9 mouse cellular contexts compared by ENCODE assay signal in genomic region chr10:68104481-68104880, GRCm38 (mm10).
DNase-seq lines count a peak whose midpoint lies in the region; ATAC-seq and TF ChIP-seq lines count a peak whose summit lies in the region.
"Had no signal": no experiment of that assay in that cellular context is flagged by ENCODE, and none has a peak within 500 bp of the region (broad histone marks: within the 10 kb centered on the region; RNA-seq: fewer than 3 reads in every experiment).

No protein-coding gene starts in this region.

- H3K27ac ChIP-seq in heart, embryonic 10.5 days, result peak overlapping the region; percentile 53; the same call in 1 of the 2 replicates
- H3K27ac ChIP-seq in hindbrain, embryonic 11.5 days (ENCODE audit: low read depth, low read length), result peak overlapping the region; percentile 30; the same call in 1 of the 2 replicates
- peak overlapping the region; percentile 46; the same call in 1 of the 2 replicates for H3K27ac ChIP-seq in midbrain, embryonic 12.5 days (replicated peaks)

- no peak for ATAC-seq in hindbrain, embryonic 11.5 days (ENCODE audit: low FRiP score)
- no peak for ATAC-seq in midbrain, embryonic 12.5 days (ENCODE audit: low FRiP score, low read depth)

- WGBS in heart, embryonic 10.5 days, result 0% methylated on average over 2 of the region's 2 CpGs
- 11% methylated on average over 2 of the region's 2 CpGs for WGBS in hindbrain, embryonic 11.5 days
- 14% methylated on average over 2 of the region's 2 CpGs for WGBS in midbrain, embryonic 12.5 days

- TF ChIP-seq POLR2A in brain, embryonic 14.5 days (IDR thresholded peaks at IDR 0.05; ENCODE audit: borderline replicate concordance, extremely low read depth, insufficient read depth, insufficient read length, poor library complexity, severe bottlenecking), result no peak

- peaks cover 21% of the 10 kb centered on the region for H3K4me1 ChIP-seq in heart, embryonic 10.5 days
- peaks cover 3% of the 10 kb centered on the region; the same call in 1 of the 2 replicates for H3K4me1 ChIP-seq in hindbrain, embryonic 11.5 days (replicated peaks; ENCODE audit: control insufficient read depth, insufficient read depth, low read length)
- H3K4me1 ChIP-seq in midbrain, embryonic 12.5 days, result peaks cover 28% of the 10 kb centered on the region

- no peak overlapping the region for H3K9ac ChIP-seq in hindbrain, embryonic 11.5 days (ENCODE audit: low read depth, low read length)
- no peak overlapping the region for H3K9ac ChIP-seq in midbrain, embryonic 12.5 days (replicated peaks)

- DNase-seq in heart, embryonic 10.5 days (ENCODE audit: low spot score), result peak; percentile 77
- no peak for DNase-seq in heart, postnatal 4 days
- DNase-seq in brain, embryonic 14.5 days (ENCODE audit: low read depth), result peak; percentile 59
- DNase-seq in hindbrain, embryonic 11.5 days (ENCODE audit: low spot score), result no peak
- DNase-seq in right cerebral cortex, postnatal 36 days (ENCODE audit: low spot score in 2 of 2), result no peak
- DNase-seq in layer of hippocampus, postnatal 36 days, result no peak
- DNase-seq in thymus, postnatal 4 days, result no peak

- H3K27me3 ChIP-seq in heart, embryonic 10.5 days (ENCODE audit: insufficient read depth, poor library complexity, severe bottlenecking), result no peaks in the 10 kb centered on the region
- no peaks in the 10 kb centered on the region for H3K27me3 ChIP-seq in hindbrain, embryonic 11.5 days (ENCODE audit: control insufficient read depth, insufficient read depth, low read length)
- H3K27me3 ChIP-seq in midbrain, embryonic 12.5 days, result no peaks in the 10 kb centered on the region

- peaks cover 26% of the 10 kb centered on the region; the same call in 1 of the 2 replicates for H3K36me3 ChIP-seq in heart, embryonic 10.5 days
- no peaks in the 10 kb centered on the region for H3K36me3 ChIP-seq in hindbrain, embryonic 11.5 days (ENCODE audit: control insufficient read depth, insufficient read depth, low read length)
- peaks cover 6% of the 10 kb centered on the region for H3K36me3 ChIP-seq in midbrain, embryonic 12.5 days
- H3K36me3 ChIP-seq: G1E had no signal

- TF ChIP-seq CTCF in brain, embryonic 14.5 days (IDR thresholded peaks at IDR 0.05; ENCODE audit: borderline replicate concordance, extremely low read depth, insufficient read depth, insufficient read length), result no peak

- no peaks in the 10 kb centered on the region for H3K9me3 ChIP-seq in heart, embryonic 10.5 days
- no peaks in the 10 kb centered on the region for H3K9me3 ChIP-seq in hindbrain, embryonic 11.5 days (ENCODE audit: control insufficient read depth, low read length)
- H3K9me3 ChIP-seq in midbrain, embryonic 12.5 days, result no peaks in the 10 kb centered on the region

- no peak overlapping the region for H3K4me2 ChIP-seq in hindbrain, embryonic 11.5 days (replicated peaks; ENCODE audit: low read depth, low read length)
- no peak overlapping the region for H3K4me2 ChIP-seq in midbrain, embryonic 12.5 days (replicated peaks)

- H3K4me3 ChIP-seq in heart, embryonic 10.5 days, result no peak overlapping the region
- no peak overlapping the region for H3K4me3 ChIP-seq in hindbrain, embryonic 11.5 days (ENCODE audit: low read depth, low read length)
- no peak overlapping the region for H3K4me3 ChIP-seq in midbrain, embryonic 12.5 days

Comparison
In these comparisons a context has a peak if more than half of its experiments do, and no peak if none do; other contexts are left out.
1. DNase-seq: peak in heart, embryonic 10.5 days (single experiment) and brain, embryonic 14.5 days (single experiment); none in heart, postnatal 4 days (single experiment), hindbrain, embryonic 11.5 days (single experiment), right cerebral cortex, postnatal 36 days (0 of 2), layer of hippocampus, postnatal 36 days (0 of 2) and thymus, postnatal 4 days (single experiment).
2. Peak in every context shown above with its lines, with median percentiles within 50 percentile points of each other: H3K27ac ChIP-seq.